Mouse (Mus musculus) embryo, embryonic 9.5 days (tissue): Measurements from ENCODE around the gene Gm10409.
"Not testable (repeated sequence)": the region's sequence is repeated elsewhere in the genome, so short reads cannot be mapped to it uniquely, and the experiment has no call there.

ENCODE experiments used
- DNase-seq: peaks from one replicate; pipeline ENCODE4 v3.0.0-alpha.2; 2017; ENCODE audit errors: extremely low spot score

The Gm10409 gene

DNA sequence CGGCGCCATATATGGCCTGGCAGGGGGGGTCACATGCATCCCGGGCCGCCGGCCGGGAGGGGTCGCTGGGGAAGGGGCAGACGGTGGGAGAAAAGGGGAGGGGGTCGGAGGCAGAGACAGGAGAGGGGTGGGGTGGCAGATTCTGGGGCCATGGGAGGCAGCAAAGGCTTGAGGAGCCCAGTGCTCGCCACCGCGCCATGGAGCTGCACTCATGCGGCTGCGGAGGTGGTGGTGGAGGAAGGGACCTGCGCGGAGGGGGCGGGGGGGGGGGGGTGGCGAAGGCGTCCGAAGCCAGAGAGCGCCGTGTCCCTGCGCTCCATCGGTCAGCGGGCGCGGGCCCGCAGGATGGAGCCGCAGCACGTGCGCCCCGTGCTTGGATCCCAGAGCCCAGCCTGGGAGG is at the start of gene Gm10409:
Gene Gm10409, plus strand, starts transcription at position 301 of the 400 bp plus-strand sequence.
- not testable (repeated sequence) for DNase-seq

DNA sequence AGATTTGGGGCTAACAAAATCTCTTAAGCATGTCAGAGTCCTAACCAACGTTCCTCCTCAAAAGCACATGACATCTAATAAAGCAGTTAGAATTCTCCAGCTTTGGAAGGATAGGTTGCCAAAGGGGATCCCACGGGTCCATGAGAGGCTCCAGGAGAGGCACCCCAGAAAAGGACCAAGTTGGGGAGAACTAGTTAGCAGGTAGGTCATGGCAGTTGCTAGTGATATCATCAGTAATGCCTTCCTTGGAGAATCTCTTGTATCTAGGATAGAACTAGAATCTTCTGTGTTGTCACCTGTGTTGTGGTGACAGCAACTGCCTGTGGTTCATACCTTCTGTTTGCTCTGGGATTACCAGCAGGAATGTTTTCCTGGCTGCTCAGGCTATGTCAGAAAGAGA is 17.6 kb upstream of the Gm10409 start, which contains the start of gene Gm10413:
Gene Gm10413, plus strand, starts transcription at position 301 of the 400 bp plus-strand sequence.
- not testable (repeated sequence) for DNase-seq

DNA sequence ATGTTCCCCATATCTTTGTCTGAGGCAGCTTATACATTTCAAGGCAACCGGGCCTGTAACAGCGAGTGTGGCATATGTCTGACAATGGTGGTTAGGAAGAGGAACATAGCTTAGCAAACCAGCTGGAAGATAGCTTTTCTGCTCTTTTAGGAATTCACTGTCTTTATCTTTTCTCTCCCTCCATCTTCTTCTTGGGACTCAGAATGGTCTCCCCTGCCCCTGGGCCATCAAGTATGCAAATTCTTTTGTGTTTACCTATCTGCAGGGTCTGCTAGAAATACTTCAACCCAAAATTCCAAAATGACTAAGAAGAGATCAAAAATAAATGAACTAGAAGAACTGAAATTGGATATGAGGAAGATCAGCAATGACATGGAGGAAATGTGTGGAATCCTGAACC is 15.4 kb downstream of the Gm10409 start, which contains the start of gene Gm3005:
Gene Gm3005, plus strand, starts transcription at position 301 of the 400 bp plus-strand sequence.
- not testable (repeated sequence) for DNase-seq

DNA sequence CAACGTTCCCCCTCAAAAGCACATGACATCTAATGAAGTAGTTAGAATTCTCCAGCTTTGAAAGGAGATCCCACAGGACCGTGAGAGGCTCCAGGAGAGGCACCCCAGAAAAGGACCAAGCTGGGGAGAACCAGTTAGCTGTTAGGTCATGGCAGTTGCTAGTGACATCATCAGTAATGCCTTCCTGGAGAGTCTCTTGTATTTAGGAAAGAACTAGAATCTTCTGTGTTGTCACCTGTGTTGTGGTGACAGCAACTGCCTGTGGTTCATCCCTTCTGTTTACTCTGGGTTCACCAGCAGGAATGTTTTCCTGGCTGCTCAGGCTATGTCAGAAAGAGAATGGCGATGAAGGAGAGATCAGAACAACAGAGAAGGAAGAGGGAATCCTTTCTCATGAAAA is 36.7 kb downstream of the Gm10409 start, which contains the start of gene Gm10408:
Gene Gm10408, plus strand, starts transcription at position 301 of the 400 bp plus-strand sequence.
- not testable (repeated sequence) for DNase-seq
